Mouse (Mus musculus) forebrain, embryonic 10.5 days (tissue): ENCODE results near the gene Strn4. TPM values are rescaled to one million over a fixed set of nuclear protein-coding genes. Genes with fewer than 3 reads are reported as not detected.
A peak's percentile ranks its signal among the peaks of the same experiment; 100 is the strongest.

Source experiments
- DNase-seq: peaks from one replicate; pipeline ENCODE4 v3.0.0-alpha.2; 2017; ENCODE audit warnings: low spot score; ENCODE audit errors: extremely low spot score
- H3K27ac ChIP-seq: fragments of 300-500 bp; sonication (generic); 2 replicates; pipeline ENCODE4 v1.5.1; 2016; ENCODE audit warnings: mild to moderate bottlenecking
- H3K27me3 ChIP-seq: fragments of 300-500 bp; sonication (generic); 2 replicates; pipeline ENCODE4 v1.6.1; 2016; ENCODE audit warnings: mild to moderate bottlenecking; ENCODE audit not compliant: poor library complexity, severe bottlenecking
- H3K36me3 ChIP-seq: fragments of 300-500 bp; sonication (generic); replicated peaks from 2 replicates; pipeline ENCODE4 v1.6.1; 2016; ENCODE audit warnings: mild to moderate bottlenecking, moderate library complexity
- H3K4me1 ChIP-seq: fragments of 300-500 bp; sonication (generic); 2 replicates; pipeline ENCODE4 v1.6.1; 2016
- H3K4me3 ChIP-seq: fragments of 300-500 bp; sonication (generic); 2 replicates; pipeline ENCODE4 v1.5.1; 2016; ENCODE audit warnings: mild to moderate bottlenecking, moderate library complexity
- H3K9me3 ChIP-seq: fragments of 300-500 bp; sonication (generic); 2 replicates; pipeline ENCODE4 v1.6.1; 2016; ENCODE audit warnings: mild to moderate bottlenecking, moderate library complexity
- WGBS: fragments of 180-500 bp; shearing (Covaris S2); methylation state at CpG from one replicate; pipeline ENCODE4 v1.1.7; 2016; 5-methylcytosine and 5-hydroxymethylcytosine counted together
- polyA plus RNA-seq: library from polyadenylated mRNA; unstranded; fragments of >200 nt; fragmentation: Nextera tagmentation; extraction: Ambion mirVana; gene quantifications from 2 replicates; pipeline ENCODE4 v1.2.1, GENCODE M21; 2016

Strn4 gene
- polyA plus RNA-seq, 1 experiment from 2014 or later, result 120 TPM

- peak within 1 kb of the TSS; percentile 100 for H3K27ac ChIP-seq
- DNase-seq, result peak; percentile 58
- WGBS, result under 1% methylated on average over 64 of the region's 64 CpGs
- H3K4me3 ChIP-seq, result peak within 1 kb of the TSS; percentile 98
- H3K36me3 ChIP-seq, result peaks cover 36% of the 10 kb centered on the region
- peaks cover 74% of the 10 kb centered on the region for H3K4me1 ChIP-seq
- H3K9me3 ChIP-seq, result no peaks in the 10 kb centered on the region
- peaks cover 27% of the 10 kb centered on the region for H3K27me3 ChIP-seq
Measured at GRCm38 (mm10) chr7:16816475-16817122, 910 bp downstream of the Strn4 start, which contains the start of gene Fkrp. TSS of gene Fkrp (minus strand) at chr7:16816732.

GRCm38 (mm10) chr7:16817693-16818092 lies 2.0 kb downstream of the Strn4 start:
- peaks cover 74% of the 10 kb centered on the region for H3K4me1 ChIP-seq
- DNase-seq, result no peak
- peaks cover 42% of the 10 kb centered on the region for H3K36me3 ChIP-seq
- no peaks in the 10 kb centered on the region for H3K9me3 ChIP-seq
- peaks cover 16% of the 10 kb centered on the region for H3K27me3 ChIP-seq
- peak overlapping the region; percentile 100 for H3K27ac ChIP-seq
- peak overlapping the region; percentile 98 for H3K4me3 ChIP-seq
- 70% methylated on average over 3 of the region's 3 CpGs for WGBS

GRCm38 (mm10) chr7:16819794-16820193 lies 4.1 kb downstream of the Strn4 start:
- no peak overlapping the region for H3K27ac ChIP-seq
- DNase-seq, result no peak
- H3K4me1 ChIP-seq, result peaks cover 73% of the 10 kb centered on the region
- WGBS, result 81% methylated on average over 5 of the region's 5 CpGs
- peaks cover 45% of the 10 kb centered on the region for H3K36me3 ChIP-seq
- H3K27me3 ChIP-seq, result no peaks in the 10 kb centered on the region
- no peak overlapping the region for H3K4me3 ChIP-seq
- H3K9me3 ChIP-seq, result no peaks in the 10 kb centered on the region

GRCm38 (mm10) chr7:16820271-16820763 lies 4.6 kb downstream of the Strn4 start:
- no peaks in the 10 kb centered on the region for H3K27me3 ChIP-seq
- peaks cover 68% of the 10 kb centered on the region for H3K4me1 ChIP-seq
- H3K9me3 ChIP-seq, result no peaks in the 10 kb centered on the region
- no peak for DNase-seq
- H3K4me3 ChIP-seq, result no peak overlapping the region
- WGBS, result 82% methylated on average over 5 of the region's 5 CpGs
- no peak overlapping the region for H3K27ac ChIP-seq
- peaks cover 50% of the 10 kb centered on the region for H3K36me3 ChIP-seq

- 0 out of 2 replicates have a peak overlapping the region, but pooled peaks have one; percentile 15 for H3K27ac ChIP-seq
- no peaks in the 10 kb centered on the region for H3K9me3 ChIP-seq
- H3K36me3 ChIP-seq, result peaks cover 58% of the 10 kb centered on the region
- H3K4me3 ChIP-seq, result peak overlapping the region; percentile 22; the same call in 1 of the 2 replicates
- H3K4me1 ChIP-seq, result peaks cover 60% of the 10 kb centered on the region
- H3K27me3 ChIP-seq, result no peaks in the 10 kb centered on the region
- DNase-seq, result no peak
- WGBS, result 20% methylated on average over 3 of the region's 3 CpGs
Measured at GRCm38 (mm10) chr7:16821091-16821490, 5.4 kb downstream of the Strn4 start.

- 66% methylated on average over 4 of the region's 4 CpGs for WGBS
- H3K9me3 ChIP-seq, result no peaks in the 10 kb centered on the region
- H3K36me3 ChIP-seq, result peaks cover 64% of the 10 kb centered on the region
- DNase-seq, result no peak
- H3K27me3 ChIP-seq, result no peaks in the 10 kb centered on the region
- H3K4me1 ChIP-seq, result peaks cover 57% of the 10 kb centered on the region
- H3K27ac ChIP-seq, result no peak overlapping the region
- no peak overlapping the region for H3K4me3 ChIP-seq
Measured at GRCm38 (mm10) chr7:16821669-16822101, 6.0 kb downstream of the Strn4 start.

GRCm38 (mm10) chr7:16823734-16824133 lies 8.0 kb downstream of the Strn4 start:
- WGBS, result 83% methylated on average over 5 of the region's 5 CpGs
- Histone ChIP-seq H3K9me3 (no peaks in the 10 kb centered on the region), H3K27me3 (no peaks in the 10 kb centered on the region), H3K4me3 (no peak overlapping the region), H3K36me3 (peaks cover 82% of the 10 kb centered on the region), H3K4me1 (peaks cover 37% of the 10 kb centered on the region), H3K27ac (no peak overlapping the region)
- no peak for DNase-seq

GRCm38 (mm10) chr7:16825785-16826184 lies 10.1 kb downstream of the Strn4 start:
- H3K4me3 ChIP-seq, result no peak overlapping the region
- no peak for DNase-seq
- 87% methylated on average over 10 of the region's 10 CpGs for WGBS
- H3K9me3 ChIP-seq, result no peaks in the 10 kb centered on the region
- H3K27me3 ChIP-seq, result no peaks in the 10 kb centered on the region
- H3K27ac ChIP-seq, result no peak overlapping the region
- peaks cover 92% of the 10 kb centered on the region for H3K36me3 ChIP-seq
- H3K4me1 ChIP-seq, result peaks cover 16% of the 10 kb centered on the region

- Histone ChIP-seq H3K4me1 (peaks cover 8% of the 10 kb centered on the region), H3K4me3 (no peak overlapping the region), H3K9me3 (no peaks in the 10 kb centered on the region), H3K36me3 (peaks cover 98% of the 10 kb centered on the region), H3K27ac (no peak overlapping the region), H3K27me3 (no peaks in the 10 kb centered on the region)
- DNase-seq, result no peak
- WGBS, result 91% methylated on average over 5 of the region's 5 CpGs
Measured at GRCm38 (mm10) chr7:16826571-16826970, 10.9 kb downstream of the Strn4 start.

GRCm38 (mm10) chr7:16827274-16827673 lies 11.6 kb downstream of the Strn4 start:
- Histone ChIP-seq H3K27me3 (no peaks in the 10 kb centered on the region), H3K4me3 (no peak overlapping the region), H3K36me3 (peaks cover 100% of the 10 kb centered on the region), H3K27ac (no peak overlapping the region), H3K4me1 (peaks cover 4% of the 10 kb centered on the region; the same call in 1 of the 2 replicates), H3K9me3 (no peaks in the 10 kb centered on the region)
- no peak for DNase-seq
- WGBS, result 92% methylated on average over 4 of the region's 4 CpGs

GRCm38 (mm10) chr7:16830449-16830848 lies 14.8 kb downstream of the Strn4 start:
- DNase-seq, result no peak
- WGBS, result 94% methylated on average over 9 of the region's 9 CpGs
- no peak overlapping the region for H3K4me3 ChIP-seq
- no peak overlapping the region for H3K27ac ChIP-seq
- no peaks in the 10 kb centered on the region for H3K9me3 ChIP-seq
- peaks cover 100% of the 10 kb centered on the region for H3K36me3 ChIP-seq
- H3K4me1 ChIP-seq, result no peaks in the 10 kb centered on the region
- no peaks in the 10 kb centered on the region for H3K27me3 ChIP-seq

GRCm38 (mm10) chr7:16837916-16838803 lies 22.5 kb downstream of the Strn4 start:
- H3K9me3 ChIP-seq, result no peaks in the 10 kb centered on the region
- no peak overlapping the region for H3K4me3 ChIP-seq
- H3K4me1 ChIP-seq, result peaks cover 18% of the 10 kb centered on the region
- peaks cover 90% of the 10 kb centered on the region for H3K36me3 ChIP-seq
- no peak for DNase-seq
- H3K27me3 ChIP-seq, result no peaks in the 10 kb centered on the region
- WGBS, result 93% methylated on average over 18 of the region's 18 CpGs
- no peak overlapping the region for H3K27ac ChIP-seq
